ENCODE assay signal across 8 mouse cellular contexts in the genomic region with DNA sequence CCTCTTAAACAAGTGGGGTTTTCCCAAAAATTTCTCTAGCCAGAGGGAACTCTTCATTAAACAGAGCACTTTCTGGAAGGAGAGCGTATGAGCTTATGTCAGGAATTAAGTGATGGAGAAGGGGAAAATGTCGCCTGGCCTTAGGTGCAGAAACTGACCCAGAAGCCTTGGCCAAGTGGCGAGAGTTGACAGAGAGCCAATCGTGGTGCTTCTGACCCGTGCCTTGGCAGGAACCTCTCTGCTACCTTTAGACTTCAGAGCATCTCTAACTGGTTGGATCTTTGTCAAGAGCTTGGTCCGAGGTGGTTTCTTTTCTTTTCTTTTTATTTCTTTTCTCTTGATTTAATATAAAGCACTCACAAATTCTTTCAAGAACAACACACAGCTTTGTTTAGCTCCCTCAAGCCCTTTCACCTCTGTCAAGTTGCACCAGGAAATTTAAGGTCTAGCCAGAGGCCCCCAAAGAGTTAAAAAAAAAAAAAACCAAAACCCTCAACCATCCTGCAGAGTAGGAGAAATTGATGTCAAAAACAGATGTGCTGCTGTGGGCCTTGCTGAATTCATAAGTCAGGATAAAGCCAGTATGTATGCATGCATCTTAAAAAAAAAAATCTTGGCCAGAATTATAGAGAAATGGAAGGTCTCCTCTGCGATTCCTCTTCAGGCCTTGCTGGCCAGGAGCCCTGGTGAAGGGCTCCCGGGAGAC.
A peak's percentile ranks its signal among the peaks of the same experiment; 100 is the strongest.
DNase-seq lines count a peak whose midpoint lies in the region; ATAC-seq and TF ChIP-seq lines count a peak whose summit lies in the region.

No protein-coding gene starts in this region.

- no peak overlapping the region for H3K4me3 ChIP-seq in heart, postnatal 0 days (ENCODE audit: low read depth, low read length)
- H3K4me3 ChIP-seq in limb, embryonic 15.5 days: no peak overlapping the region

- H3K4me1 ChIP-seq in heart, postnatal 0 days (ENCODE audit: control insufficient read depth, insufficient read depth): peaks cover 19% of the 10 kb centered on the region; the same call in 1 of the 2 replicates
- H3K4me1 ChIP-seq in limb, embryonic 15.5 days: peaks cover 35% of the 10 kb centered on the region

- H3K9ac ChIP-seq in heart, postnatal 0 days (replicated peaks; ENCODE audit: low read depth, low read length): no peak overlapping the region
- H3K9ac ChIP-seq in limb, embryonic 15.5 days: no peak overlapping the region

- peak; percentile 52 for DNase-seq in cerebellum, adult 11-12 months
- peak; percentile 65 for DNase-seq in cerebellum, adult 9-10 months
- DNase-seq in heart, postnatal 0 days (ENCODE audit: low spot score): no peak
- no peak for DNase-seq in frontal cortex, postnatal 14 days (ENCODE audit: low spot score in 2 of 2)
- no peak for DNase-seq in left cerebral cortex, postnatal 25 days (ENCODE audit: low spot score in 2 of 2)
- no peak for DNase-seq in embryo, embryonic 11 days

- WGBS in heart, postnatal 0 days: 53% methylated on average over 8 of the region's 8 CpGs
- WGBS in limb, embryonic 15.5 days: 31% methylated on average over 8 of the region's 8 CpGs

- no peak for TF ChIP-seq EP300 in heart, postnatal 0 days (IDR thresholded peaks at IDR 0.05; ENCODE audit: low read depth)

- H3K27me3 ChIP-seq in heart, postnatal 0 days (ENCODE audit: control insufficient read depth, insufficient read depth, low read length): no peaks in the 10 kb centered on the region
- H3K27me3 ChIP-seq in limb, embryonic 15.5 days: no peaks in the 10 kb centered on the region

- H3K36me3 ChIP-seq in heart, postnatal 0 days (replicated peaks; ENCODE audit: control insufficient read depth, insufficient read depth, low read length): no peaks in the 10 kb centered on the region
- H3K36me3 ChIP-seq in limb, embryonic 15.5 days: no peaks in the 10 kb centered on the region

- no peak for ATAC-seq in cerebellum, adult (ENCODE audit: insufficient number of reproducible peaks, low FRiP score, low TSS enrichment)
- peak; percentile 29 for ATAC-seq in heart, postnatal 0 days (ENCODE audit: insufficient read depth, low read depth)
- no peak; the same call in none of the 2 replicates for ATAC-seq in limb, embryonic 15.5 days (ENCODE audit: insufficient number of reproducible peaks, low FRiP score, low TSS enrichment, low read depth)

- H3K4me2 ChIP-seq in heart, postnatal 0 days (ENCODE audit: low read depth, low read length): peak overlapping the region; percentile 37
- peak overlapping the region; percentile 26 for H3K4me2 ChIP-seq in limb, embryonic 15.5 days

- no peaks in the 10 kb centered on the region for H3K9me3 ChIP-seq in heart, postnatal 0 days (replicated peaks; ENCODE audit: control insufficient read depth, low read length)
- H3K9me3 ChIP-seq in limb, embryonic 15.5 days: no peaks in the 10 kb centered on the region

- H3K27ac ChIP-seq in heart, postnatal 0 days (ENCODE audit: low read depth): peak overlapping the region; percentile 77
- peak overlapping the region; percentile 95 for H3K27ac ChIP-seq in limb, embryonic 15.5 days

- intact Hi-C loops in left cerebral cortex, postnatal 25 days (cut with DNase I): no loop called here

- TF ChIP-seq CTCF in heart, postnatal 0 days (IDR thresholded peaks at IDR 0.05; ENCODE audit: low read depth): no peak

Comparison
In these comparisons a context has a peak if more than half of its experiments do, and no peak if none do; other contexts are left out.
1. DNase-seq: peak in cerebellum, adult 11-12 months (single experiment) and cerebellum, adult 9-10 months (single experiment); none in heart, postnatal 0 days (single experiment), frontal cortex, postnatal 14 days (0 of 2), left cerebral cortex, postnatal 25 days (0 of 2) and embryo, embryonic 11 days (single experiment).